Mouse (Mus musculus) forebrain, embryonic 12.5 days (tissue): ENCODE results near the gene Elmod3. TPM values are rescaled to one million over a fixed set of nuclear protein-coding genes. Genes with fewer than 3 reads are reported as not detected.

ENCODE experiments used
- ATAC-seq: fragments of 200-750 bp; cut with Nextera tagmentation; 2 replicates; pipeline ENCODE4 v1.8.0; 2017; ENCODE audit warnings: moderate TSS enrichment; ENCODE audit not compliant: low FRiP score
- H3K27ac ChIP-seq: fragments of 300-500 bp; sonication (generic); 2 replicates; pipeline ENCODE4 v1.5.1; 2016; ENCODE audit warnings: mild to moderate bottlenecking
- H3K27me3 ChIP-seq: fragments of 300-500 bp; sonication (generic); 2 replicates; pipeline ENCODE4 v1.6.1; 2016; ENCODE audit warnings: mild to moderate bottlenecking
- H3K36me3 ChIP-seq: fragments of 300-500 bp; sonication (generic); replicated peaks from 2 replicates; pipeline ENCODE4 v1.6.1; 2016; ENCODE audit warnings: mild to moderate bottlenecking
- H3K4me1 ChIP-seq: fragments of 300-500 bp; sonication (generic); 2 replicates; pipeline ENCODE4 v1.6.1; 2016
- H3K4me2 ChIP-seq: fragments of 300-500 bp; sonication (generic); 2 replicates; pipeline ENCODE4 v1.6.1; 2016; ENCODE audit warnings: mild to moderate bottlenecking, moderate library complexity
- H3K4me3 ChIP-seq: fragments of 300-500 bp; sonication (generic); replicated peaks from 2 replicates; pipeline ENCODE4 v1.5.1; 2016; ENCODE audit warnings: mild to moderate bottlenecking
- H3K9ac ChIP-seq: fragments of 300-500 bp; sonication (generic); 2 replicates; pipeline ENCODE4 v1.6.1; 2016; ENCODE audit warnings: mild to moderate bottlenecking
- H3K9me3 ChIP-seq: fragments of 300-500 bp; sonication (generic); 2 replicates; pipeline ENCODE4 v1.6.1; 2016
- WGBS: fragments of 180-500 bp; shearing (Covaris S2); methylation state at CpG from one replicate; pipeline ENCODE4 v1.1.7; 2016; 5-methylcytosine and 5-hydroxymethylcytosine counted together
- polyA plus RNA-seq: library from polyadenylated mRNA; unstranded; fragments of >200 nt; fragmentation: Nextera tagmentation; extraction: Ambion mirVana; gene quantifications from 2 replicates; pipeline ENCODE4 v1.2.1, GENCODE M21; 2016

Gene Elmod3
- polyA plus RNA-seq, 1 experiment from 2014 or later = 16.0 TPM

DNA sequence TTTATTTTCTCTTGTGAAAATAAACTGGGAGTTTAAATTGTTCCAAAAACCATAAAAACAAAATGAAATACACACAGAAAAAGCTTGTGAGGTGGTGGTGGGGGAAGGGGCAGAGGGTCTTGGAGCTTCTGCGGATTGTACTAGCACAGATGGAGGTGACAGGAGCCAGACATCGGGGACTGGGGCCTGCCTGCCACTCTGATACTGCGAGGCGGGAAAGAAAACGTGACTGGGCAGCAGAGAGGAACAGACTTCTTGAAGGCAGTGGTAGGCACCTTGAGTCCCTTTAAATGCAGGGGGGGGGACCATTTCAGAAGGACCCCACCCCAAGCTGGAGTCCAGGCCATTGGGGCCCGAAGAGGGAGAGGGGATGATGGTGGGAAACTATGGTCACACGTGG is 28.2 kb upstream of the Elmod3 start:
- Histone ChIP-seq H3K4me3 (no peak overlapping the region), H3K9ac (no peak overlapping the region), H3K27me3 (no peaks in the 10 kb centered on the region), H3K27ac (no peak overlapping the region), H3K9me3 (no peaks in the 10 kb centered on the region), H3K4me2 (no peak overlapping the region), H3K4me1 (no peaks in the 10 kb centered on the region), H3K36me3 (peaks cover 47% of the 10 kb centered on the region)
- WGBS = 94% methylated on average over 7 of the region's 7 CpGs
- no peak for ATAC-seq

DNA sequence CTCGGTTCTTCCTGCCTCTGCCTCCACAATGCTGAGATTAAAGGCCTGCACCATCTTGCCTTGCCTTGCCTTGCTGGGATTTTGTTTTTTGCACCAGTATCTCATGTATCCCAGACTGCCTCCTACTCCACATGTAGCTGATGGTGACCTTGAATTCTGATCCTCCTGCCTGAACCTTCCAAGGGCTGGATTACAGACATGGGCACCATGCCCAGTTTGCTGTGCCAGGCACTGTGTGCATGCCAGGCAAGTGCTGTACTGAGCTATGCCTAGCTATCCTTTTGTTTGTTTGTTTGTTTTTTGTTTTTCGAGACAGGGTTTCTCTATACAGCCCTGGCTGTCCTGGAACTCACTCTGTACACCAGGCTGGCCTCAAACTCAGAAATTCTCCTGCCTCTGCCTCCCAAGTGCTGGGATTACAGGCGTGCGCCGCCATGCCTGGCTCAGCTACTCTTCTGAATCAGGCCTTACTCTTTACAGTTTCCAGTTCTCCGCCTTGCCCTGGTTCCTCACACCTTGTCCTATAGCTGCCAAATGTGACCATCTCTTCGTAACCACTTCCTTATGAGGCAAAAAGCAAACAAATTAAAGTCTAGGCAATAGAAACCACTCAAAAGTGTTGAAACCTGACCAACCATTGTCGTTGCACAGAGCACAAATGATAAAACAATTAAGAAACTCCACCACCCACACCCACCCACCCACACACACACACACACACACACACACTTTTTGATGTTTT is 25.6 kb upstream of the Elmod3 start:
- H3K4me3 ChIP-seq = no peak overlapping the region
- H3K9me3 ChIP-seq = no peaks in the 10 kb centered on the region
- H3K4me1 ChIP-seq = no peaks in the 10 kb centered on the region
- H3K4me2 ChIP-seq = no peak overlapping the region
- H3K9ac ChIP-seq = no peak overlapping the region
- ATAC-seq = no peak
- H3K36me3 ChIP-seq = peaks cover 23% of the 10 kb centered on the region
- H3K27ac ChIP-seq = no peak overlapping the region
- H3K27me3 ChIP-seq = no peaks in the 10 kb centered on the region
- WGBS = 88% methylated on average over 8 of the region's 8 CpGs

DNA sequence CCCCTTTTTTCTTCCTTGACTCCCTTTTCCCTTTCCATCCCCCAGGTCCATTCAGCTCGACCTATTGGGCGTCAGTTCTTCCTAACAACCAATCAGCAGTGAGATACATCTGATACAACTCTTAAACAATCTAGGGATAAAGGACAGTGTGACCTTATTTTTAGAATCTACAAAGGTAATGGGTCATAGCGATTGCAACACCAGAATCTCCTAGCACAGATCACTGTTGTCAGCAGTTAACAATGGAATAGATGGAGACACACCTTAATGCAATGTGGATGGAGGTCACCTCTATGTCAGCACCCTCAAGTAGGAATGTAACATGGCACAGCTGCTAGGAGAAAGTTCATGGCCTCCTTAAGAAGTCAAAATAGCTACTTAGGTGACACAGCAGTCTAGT is 24.7 kb upstream of the Elmod3 start:
- Histone ChIP-seq H3K9me3 (no peaks in the 10 kb centered on the region), H3K27ac (no peak overlapping the region), H3K4me1 (no peaks in the 10 kb centered on the region), H3K4me3 (no peak overlapping the region), H3K27me3 (no peaks in the 10 kb centered on the region), H3K36me3 (peaks cover 15% of the 10 kb centered on the region), H3K9ac (no peak overlapping the region), H3K4me2 (no peak overlapping the region)
- no peak for ATAC-seq
- 40% methylated on average over 3 of the region's 3 CpGs for WGBS

DNA sequence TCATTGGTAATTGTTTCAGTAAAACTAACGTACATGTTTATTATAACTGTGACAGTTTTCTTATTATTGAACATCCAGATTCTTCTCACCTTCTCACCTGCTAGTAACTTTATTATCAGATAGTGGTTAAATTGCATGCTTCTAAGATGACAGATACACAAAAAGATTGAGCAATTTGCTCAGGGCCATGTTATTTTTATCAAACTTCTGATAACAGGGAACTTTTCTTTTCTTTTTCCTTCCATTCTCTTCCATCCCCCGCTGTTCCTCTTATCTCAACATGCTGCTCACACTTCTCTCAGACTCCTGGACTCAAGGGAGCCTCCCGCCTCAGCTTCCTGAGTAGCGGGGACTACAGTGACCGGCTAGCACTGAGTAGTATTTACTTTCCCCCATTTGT is 22.7 kb upstream of the Elmod3 start:
- Histone ChIP-seq H3K27me3 (no peaks in the 10 kb centered on the region), H3K9me3 (no peaks in the 10 kb centered on the region), H3K9ac (no peak overlapping the region), H3K4me2 (no peak overlapping the region), H3K4me3 (no peak overlapping the region), H3K4me1 (peaks cover 10% of the 10 kb centered on the region), H3K36me3 (no peaks in the 10 kb centered on the region), H3K27ac (no peak overlapping the region)
- WGBS = 83% methylated on average over 5 of the region's 5 CpGs
- no peak for ATAC-seq

DNA sequence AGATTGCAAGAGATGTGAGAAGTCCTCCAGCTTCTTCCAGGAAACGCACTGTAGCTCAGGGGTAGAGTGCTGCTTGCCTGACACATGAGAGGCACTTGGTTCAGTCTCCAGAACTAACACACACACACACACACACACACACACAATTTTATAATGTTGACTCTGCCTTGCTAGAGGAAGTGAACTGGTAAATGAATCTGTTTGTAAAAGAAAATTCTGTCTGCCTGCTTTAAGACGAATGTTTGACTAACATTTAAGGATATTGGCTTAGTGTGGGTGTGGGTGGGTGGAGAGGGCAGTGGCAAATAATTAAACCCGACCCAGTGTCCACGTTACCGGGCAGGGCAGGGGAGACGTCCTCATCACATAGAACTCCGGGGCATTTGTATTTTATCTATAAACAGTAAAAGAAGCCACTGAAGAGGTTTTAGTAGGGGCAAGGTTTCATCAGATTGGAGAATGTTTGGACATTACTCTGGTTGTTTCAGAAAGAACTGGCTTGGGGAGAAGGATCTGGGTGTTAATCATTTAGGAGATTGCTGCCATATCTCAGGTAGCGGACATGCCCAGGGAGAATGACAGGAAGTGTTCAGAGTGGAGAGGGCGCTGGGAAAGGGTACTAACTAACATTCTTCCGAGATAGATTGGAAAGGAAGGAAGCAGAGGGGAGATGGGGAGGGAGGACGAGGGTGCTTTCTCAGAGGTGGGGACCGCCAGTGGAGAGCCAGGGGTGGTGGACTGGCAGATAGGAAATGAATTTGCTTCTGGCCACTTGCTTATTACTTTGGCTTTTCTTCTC is 21.7 kb upstream of the Elmod3 start:
- Histone ChIP-seq H3K27ac (no peak overlapping the region), H3K9ac (no peak overlapping the region), H3K27me3 (no peaks in the 10 kb centered on the region), H3K4me3 (no peak overlapping the region), H3K36me3 (no peaks in the 10 kb centered on the region), H3K9me3 (no peaks in the 10 kb centered on the region), H3K4me1 (peaks cover 20% of the 10 kb centered on the region), H3K4me2 (no peak overlapping the region)
- ATAC-seq = no peak
- WGBS = 67% methylated on average over 12 of the region's 12 CpGs

DNA sequence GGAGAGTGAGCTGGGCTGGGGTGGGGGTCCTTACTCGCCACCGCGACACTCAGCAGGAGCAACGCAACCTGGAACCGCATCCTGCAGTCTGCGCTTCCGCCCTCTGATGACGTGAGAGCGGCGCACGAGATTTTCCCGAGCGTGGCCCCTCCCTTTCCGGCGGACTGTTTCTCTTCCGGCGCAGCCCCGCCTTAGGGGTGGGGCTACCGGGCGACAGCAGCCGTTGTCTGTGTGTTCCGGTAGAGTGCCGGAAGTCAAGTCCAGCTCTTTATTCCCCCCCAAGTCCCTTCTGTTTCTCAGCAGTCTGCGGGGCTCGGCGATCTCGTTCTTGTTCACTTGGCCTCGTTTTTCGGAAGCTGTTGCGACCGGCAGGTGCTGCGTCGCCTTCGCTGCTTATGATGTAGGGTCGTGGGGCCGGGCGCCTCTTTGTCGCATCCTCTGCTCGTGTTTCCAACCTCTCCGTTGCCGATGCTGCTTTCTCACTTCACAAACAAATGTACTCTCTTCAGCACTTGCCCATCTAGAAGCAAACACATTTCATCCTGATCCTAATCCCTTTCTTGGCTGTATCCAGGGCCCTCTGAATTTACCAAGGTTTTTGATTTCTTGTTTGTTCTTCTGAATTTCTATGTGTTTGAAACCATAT is 18.6 kb upstream of the Elmod3 start, which contains the start of gene Tgoln1:
Gene Tgoln1 (minus strand): TSS at position 358 of the 646 bp plus-strand sequence.
- peaks cover 32% of the 10 kb centered on the region for H3K4me1 ChIP-seq
- under 1% methylated on average over 41 of the region's 41 CpGs for WGBS
- ATAC-seq = peak; percentile 99
- no peaks in the 10 kb centered on the region for H3K27me3 ChIP-seq
- H3K4me3 ChIP-seq = peak within 1 kb of the TSS; percentile 79
- peaks cover 17% of the 10 kb centered on the region for H3K36me3 ChIP-seq
- H3K4me2 ChIP-seq = peak within 1 kb of the TSS; percentile 96
- no peaks in the 10 kb centered on the region for H3K9me3 ChIP-seq
- H3K9ac ChIP-seq = peak within 1 kb of the TSS; percentile 77
- peak within 1 kb of the TSS; percentile 96 for H3K27ac ChIP-seq

DNA sequence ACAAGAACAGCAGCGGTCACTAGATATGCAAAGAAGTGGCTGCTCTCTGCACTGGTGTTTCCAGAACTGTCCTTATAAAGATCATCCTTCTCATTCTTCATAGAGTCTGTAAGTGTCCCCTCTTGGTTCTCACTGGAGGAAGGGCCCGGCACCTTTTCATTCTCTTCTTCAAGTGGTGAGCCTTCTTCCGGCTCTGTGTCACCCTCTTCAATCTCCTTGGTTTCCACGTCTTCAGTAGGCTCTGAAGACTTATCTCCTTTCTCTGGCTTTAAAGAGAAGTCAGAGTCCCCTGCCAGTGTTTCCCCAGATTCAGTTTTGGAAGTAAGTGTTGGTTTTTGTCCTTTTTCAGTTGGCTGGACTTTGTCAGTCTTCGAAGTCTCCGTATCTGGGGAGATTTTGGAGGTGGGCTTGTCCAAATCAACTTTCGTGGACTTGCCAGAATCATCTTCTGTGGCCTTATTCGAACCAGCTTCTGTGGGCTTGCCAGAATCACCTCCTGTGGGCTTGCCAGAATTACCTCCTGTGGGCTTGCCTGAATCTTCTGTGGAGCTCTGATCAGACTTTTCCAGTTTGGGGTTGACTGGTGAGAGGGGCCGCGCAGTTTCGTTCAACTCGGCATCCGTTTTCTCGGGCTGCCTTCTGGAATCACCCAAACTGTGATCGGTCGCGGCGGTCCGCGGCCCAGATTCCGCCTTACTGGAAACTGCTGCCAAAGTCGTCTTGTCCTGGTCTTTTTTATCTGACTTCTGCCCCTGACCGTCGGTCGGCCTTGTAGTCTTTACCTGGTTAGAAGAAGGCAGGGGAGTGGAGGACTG is 17.6 kb upstream of the Elmod3 start:
- H3K4me1 ChIP-seq = peaks cover 32% of the 10 kb centered on the region
- peak overlapping the region; percentile 77 for H3K9ac ChIP-seq
- H3K27me3 ChIP-seq = no peaks in the 10 kb centered on the region
- peaks cover 27% of the 10 kb centered on the region for H3K36me3 ChIP-seq
- H3K27ac ChIP-seq = no peak overlapping the region
- WGBS = 28% methylated on average over 25 of the region's 25 CpGs
- H3K9me3 ChIP-seq = no peaks in the 10 kb centered on the region
- ATAC-seq = 0 out of 2 replicates have a peak, but pooled peaks have one; percentile 12
- H3K4me3 ChIP-seq = peak overlapping the region; percentile 79
- H3K4me2 ChIP-seq = peak overlapping the region; percentile 96

DNA sequence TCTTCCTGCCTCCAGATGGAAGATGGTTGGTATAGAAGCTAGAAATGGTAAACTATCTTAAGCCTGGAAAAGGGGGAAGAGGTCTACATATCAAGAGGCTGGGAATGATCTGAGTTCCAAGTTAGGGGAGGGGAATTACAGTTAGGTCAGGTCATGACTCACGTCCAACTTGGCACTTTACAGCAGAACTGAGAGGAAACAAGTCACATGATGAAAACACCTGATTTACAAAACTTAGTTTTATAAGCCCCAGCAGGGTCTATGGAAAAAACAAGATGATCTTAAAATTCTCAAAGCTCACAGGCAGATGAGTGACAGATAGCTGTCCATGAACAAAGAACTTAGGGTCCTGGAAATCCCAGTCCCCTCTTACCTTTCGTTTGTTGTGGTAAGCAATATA is 16.9 kb upstream of the Elmod3 start:
- 77% methylated on average over 2 of the region's 2 CpGs for WGBS
- ATAC-seq = no peak
- H3K9me3 ChIP-seq = no peaks in the 10 kb centered on the region
- peak overlapping the region; percentile 79 for H3K4me3 ChIP-seq
- peaks cover 33% of the 10 kb centered on the region for H3K36me3 ChIP-seq
- peak overlapping the region; percentile 96 for H3K4me2 ChIP-seq
- no peak overlapping the region for H3K27ac ChIP-seq
- no peaks in the 10 kb centered on the region for H3K27me3 ChIP-seq
- peaks cover 32% of the 10 kb centered on the region for H3K4me1 ChIP-seq
- H3K9ac ChIP-seq = peak overlapping the region; percentile 77

DNA sequence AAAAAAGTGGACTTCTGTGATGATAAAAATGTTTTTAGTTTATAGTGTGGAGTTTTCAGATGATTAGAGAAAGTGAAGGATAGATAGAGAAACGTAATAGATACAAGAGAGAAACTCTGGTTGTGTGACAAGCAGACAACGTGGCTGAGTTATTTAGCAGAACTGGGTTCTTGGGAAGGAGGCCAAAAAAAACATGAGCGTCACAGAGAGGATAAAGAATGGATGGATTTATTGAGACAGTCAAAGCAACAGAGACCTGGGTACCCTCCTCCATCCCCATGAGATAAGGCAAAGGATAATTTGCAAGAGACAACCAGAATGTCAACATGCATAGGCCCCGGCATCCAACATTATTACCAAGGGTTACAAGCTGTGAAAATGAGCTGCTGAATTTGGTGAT is 12.0 kb upstream of the Elmod3 start:
- no peak overlapping the region for H3K9ac ChIP-seq
- no peaks in the 10 kb centered on the region for H3K9me3 ChIP-seq
- no peak for ATAC-seq
- no peaks in the 10 kb centered on the region for H3K27me3 ChIP-seq
- no peak overlapping the region for H3K4me2 ChIP-seq
- H3K36me3 ChIP-seq = peaks cover 66% of the 10 kb centered on the region
- H3K4me3 ChIP-seq = no peak overlapping the region
- 91% methylated on average over 4 of the region's 4 CpGs for WGBS
- peaks cover 16% of the 10 kb centered on the region for H3K4me1 ChIP-seq
- no peak overlapping the region for H3K27ac ChIP-seq

DNA sequence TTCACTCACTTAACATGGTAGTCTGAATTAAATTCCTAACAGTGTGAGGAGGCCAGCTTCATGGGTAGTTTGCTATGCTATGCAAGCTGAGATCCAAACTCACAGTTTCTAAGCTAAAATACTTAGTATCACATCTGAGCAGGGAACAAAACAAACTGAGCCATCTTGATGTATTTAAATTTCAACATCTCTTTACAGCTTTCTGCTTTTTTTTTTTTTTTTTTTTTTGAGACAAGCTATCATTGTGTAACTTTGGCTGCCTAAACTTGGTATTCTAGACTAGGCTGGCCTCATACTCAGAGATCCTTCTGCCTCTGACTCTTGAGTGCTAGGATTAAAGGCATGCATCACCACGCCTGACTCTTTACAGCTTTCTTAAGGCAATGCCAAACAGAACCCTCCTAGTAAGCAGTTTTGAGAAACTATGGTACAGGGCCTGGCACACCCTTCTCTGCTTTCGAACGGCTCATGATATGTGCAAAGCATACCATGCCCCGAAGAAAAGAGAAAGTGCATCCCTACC is 10.5 kb upstream of the Elmod3 start:
- Histone ChIP-seq H3K9me3 (no peaks in the 10 kb centered on the region), H3K36me3 (peaks cover 66% of the 10 kb centered on the region), H3K4me1 (peaks cover under 1% of the 10 kb centered on the region; the same call in 1 of the 2 replicates), H3K27ac (no peak overlapping the region), H3K9ac (no peak overlapping the region), H3K4me2 (no peak overlapping the region), H3K4me3 (no peak overlapping the region), H3K27me3 (no peaks in the 10 kb centered on the region)
- WGBS = 88% methylated on average over 4 of the region's 4 CpGs
- no peak for ATAC-seq

DNA sequence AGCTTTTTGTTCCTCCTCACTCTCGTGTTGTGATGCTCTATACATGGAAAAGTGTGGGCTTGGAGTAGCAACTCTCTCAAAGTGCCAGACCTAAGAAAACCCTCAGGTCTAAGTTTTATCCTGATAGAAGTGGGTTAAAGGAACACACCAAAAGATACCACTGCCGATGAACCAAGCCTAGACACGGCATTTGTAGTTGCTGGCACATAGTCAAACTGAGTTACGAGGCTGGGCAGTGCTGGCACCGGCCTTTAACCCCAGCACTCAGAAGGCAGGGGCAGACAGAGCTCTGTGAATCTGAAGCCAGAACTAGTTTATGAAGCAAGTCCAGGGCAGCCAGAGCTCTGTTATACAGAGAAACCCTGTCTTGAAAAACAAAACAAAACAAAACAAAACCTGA is 9.5 kb upstream of the Elmod3 start:
- H3K4me3 ChIP-seq = no peak overlapping the region
- peaks cover 60% of the 10 kb centered on the region for H3K36me3 ChIP-seq
- H3K4me1 ChIP-seq = no peaks in the 10 kb centered on the region
- no peaks in the 10 kb centered on the region for H3K27me3 ChIP-seq
- WGBS = 89% methylated on average over 5 of the region's 5 CpGs
- ATAC-seq = no peak
- H3K4me2 ChIP-seq = no peak overlapping the region
- H3K9ac ChIP-seq = no peak overlapping the region
- no peaks in the 10 kb centered on the region for H3K9me3 ChIP-seq
- no peak overlapping the region for H3K27ac ChIP-seq
